Mouse (Mus musculus) yolk sac, embryonic 10.5 days (tissue): ENCODE measurements around the gene Grm3.

Experiments used
- DNase-seq: peaks from one replicate; pipeline ENCODE4 v3.0.0-alpha.2; 2017; ENCODE audit warnings: low spot score

The Grm3 gene

GRCm38 (mm10) chr5:9623095-9623459 is 101.9 kb downstream of the Grm3 start:
- DNase-seq = peak; percentile 0

- no peak for DNase-seq
Measured at GRCm38 (mm10) chr5:9622264-9623094, 102.5 kb downstream of the Grm3 start.

GRCm38 (mm10) chr5:9621417-9622067 is 103.4 kb downstream of the Grm3 start:
- no peak for DNase-seq

GRCm38 (mm10) chr5:9579021-9579420 is 145.9 kb downstream of the Grm3 start:
- no peak for DNase-seq

GRCm38 (mm10) chr5:9578571-9578970 is 146.4 kb downstream of the Grm3 start:
- no peak for DNase-seq

- no peak for DNase-seq
Measured at GRCm38 (mm10) chr5:9570946-9571345, 154.0 kb downstream of the Grm3 start.

GRCm38 (mm10) chr5:9557706-9558105 is 167.3 kb downstream of the Grm3 start:
- DNase-seq = no peak

- DNase-seq = no peak
Measured at GRCm38 (mm10) chr5:9540822-9541557, 184.0 kb downstream of the Grm3 start.

- no peak for DNase-seq
Measured at GRCm38 (mm10) chr5:9525507-9525906, 199.5 kb downstream of the Grm3 start.

- no peak for DNase-seq
Measured at GRCm38 (mm10) chr5:9511027-9511426, 213.9 kb downstream of the Grm3 start.

GRCm38 (mm10) chr5:9497235-9497634 is 227.7 kb downstream of the Grm3 start:
- DNase-seq = no peak

- no peak for DNase-seq
Measured at GRCm38 (mm10) chr5:9495456-9495855, 229.5 kb downstream of the Grm3 start.

- no peak for DNase-seq
Measured at GRCm38 (mm10) chr5:9477587-9477986, 247.4 kb downstream of the Grm3 start.

GRCm38 (mm10) chr5:9453298-9453697 is 271.7 kb downstream of the Grm3 start:
- no peak for DNase-seq

GRCm38 (mm10) chr5:9449570-9449969 is 275.4 kb downstream of the Grm3 start:
- DNase-seq = no peak

GRCm38 (mm10) chr5:9448931-9449330 is 276.0 kb downstream of the Grm3 start:
- DNase-seq = no peak

GRCm38 (mm10) chr5:9446146-9446545 is 278.8 kb downstream of the Grm3 start:
- DNase-seq = peak; percentile 5
